Mouse (Mus musculus): Measurements from ENCODE around the gene Aig1.

GRCm38 (mm10) chr10:13874301-13875037 is 5.7 kb upstream of the Aig1 start:
- no peak for TF ChIP-seq CTCF (IDR thresholded peaks at IDR 0.05; ENCODE audit: extremely low read depth, insufficient read length, insufficient replicate concordance, low read depth, low read length)
- no peak for TF ChIP-seq POLR2A (IDR thresholded peaks at IDR 0.05; ENCODE audit: low read depth, low read length)
